Mouse (Mus musculus): ENCODE data around the gene Chchd6. TPM values are rescaled to one million over a fixed set of nuclear protein-coding genes. Genes with fewer than 3 reads are reported as not detected.

Gene Chchd6
- polyA plus RNA-seq, 1 experiment from 2014 or later = 66.9 TPM

DNA sequence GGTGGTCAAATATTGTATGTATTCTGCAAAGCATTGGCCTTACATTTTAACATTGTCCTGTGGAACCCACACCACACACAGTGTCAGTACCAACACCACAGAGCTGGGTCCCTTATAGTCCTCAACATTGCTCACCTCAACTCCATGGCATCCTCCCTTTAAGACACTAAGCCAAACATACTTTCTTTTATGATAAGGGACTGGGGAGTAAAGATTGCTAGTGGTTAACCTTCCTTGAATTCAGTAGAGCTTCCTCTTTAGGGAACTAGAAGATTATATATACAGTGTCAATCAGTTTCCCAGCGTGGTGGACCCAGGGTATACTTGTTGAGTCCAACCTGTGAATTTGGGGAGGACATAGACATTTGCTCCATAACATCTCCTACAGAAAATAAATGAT lies 105.9 kb downstream of the Chchd6 start:
- Histone ChIP-seq H3K4me1 (ENCODE audit: control insufficient read depth, insufficient read depth, low read length) (no peaks in the 10 kb centered on the region), H3K4me2 (ENCODE audit: low read depth, severe bottlenecking) (no peak overlapping the region), H3K36me3 (ENCODE audit: control insufficient read depth, insufficient read depth, low read length) (no peaks in the 10 kb centered on the region), H3K9me3 (ENCODE audit: control insufficient read depth, low read length) (no peaks in the 10 kb centered on the region), H3K9ac (ENCODE audit: low read length) (no peak overlapping the region), H3K27ac (replicated peaks; ENCODE audit: low read depth, low read length) (no peak overlapping the region), H3K27me3 (ENCODE audit: control insufficient read depth, insufficient read depth, low read length) (no peaks in the 10 kb centered on the region), H3K4me3 (ENCODE audit: low read depth, low read length) (no peak overlapping the region)
- no peak for ATAC-seq (ENCODE audit: insufficient number of reproducible peaks, low FRiP score, low TSS enrichment, low read depth)
- no peak for DNase-seq (ENCODE audit: low spot score)
- WGBS = 87% methylated on average over 1 of the region's 1 CpGs

DNA sequence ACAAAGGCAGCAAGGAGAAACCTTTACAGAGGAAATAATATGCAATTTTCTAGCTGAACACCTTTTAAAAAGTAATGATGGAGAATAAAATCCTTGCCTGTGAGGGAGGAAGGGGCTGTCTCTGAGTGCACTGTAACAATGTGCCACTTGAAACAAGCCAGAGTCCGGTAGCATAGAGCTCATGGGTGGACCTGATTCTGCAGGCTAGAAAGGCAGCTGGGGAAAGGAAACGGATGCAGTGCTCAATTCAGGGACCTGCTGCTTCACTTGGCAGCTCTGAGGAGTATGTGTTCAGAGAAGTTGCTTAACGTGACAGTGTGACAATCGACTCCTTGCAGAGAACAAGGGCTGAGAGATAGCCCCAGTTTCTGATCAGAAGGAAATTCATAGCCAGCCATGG lies 109.4 kb downstream of the Chchd6 start:
- 55% methylated on average over 4 of the region's 4 CpGs for WGBS
- Histone ChIP-seq H3K9ac (ENCODE audit: low read length) (no peak overlapping the region), H3K4me2 (ENCODE audit: low read depth, severe bottlenecking) (no peak overlapping the region), H3K36me3 (ENCODE audit: control insufficient read depth, insufficient read depth, low read length) (no peaks in the 10 kb centered on the region), H3K9me3 (ENCODE audit: control insufficient read depth, low read length) (no peaks in the 10 kb centered on the region), H3K4me3 (ENCODE audit: low read depth, low read length) (no peak overlapping the region), H3K27ac (replicated peaks; ENCODE audit: low read depth, low read length) (no peak overlapping the region), H3K27me3 (ENCODE audit: control insufficient read depth, insufficient read depth, low read length) (no peaks in the 10 kb centered on the region), H3K4me1 (ENCODE audit: control insufficient read depth, insufficient read depth, low read length) (no peaks in the 10 kb centered on the region)
- no peak for ATAC-seq (ENCODE audit: insufficient number of reproducible peaks, low FRiP score, low TSS enrichment, low read depth)
- DNase-seq (ENCODE audit: low spot score) = no peak

DNA sequence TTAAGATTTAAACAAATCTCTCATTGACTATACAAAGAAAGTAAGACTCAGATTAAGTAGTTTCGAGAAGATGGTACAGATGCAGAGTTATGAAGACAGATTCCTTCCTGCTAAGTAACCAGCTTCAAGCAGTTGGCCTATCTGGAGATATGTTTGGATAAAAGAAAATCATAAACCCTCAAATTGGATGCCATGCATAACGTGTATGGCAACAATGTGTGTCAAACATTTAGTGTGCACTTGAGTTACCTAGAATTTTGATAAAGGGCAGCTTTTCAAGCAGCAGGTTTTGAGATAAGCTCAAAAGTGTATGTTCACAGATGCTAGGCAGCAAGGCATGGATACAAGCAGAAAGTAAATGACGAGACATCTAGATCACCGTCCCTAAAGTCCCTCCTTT lies 114.3 kb downstream of the Chchd6 start:
- Histone ChIP-seq H3K27ac (replicated peaks; ENCODE audit: low read depth, low read length) (no peak overlapping the region), H3K4me2 (ENCODE audit: low read depth, severe bottlenecking) (no peak overlapping the region), H3K9ac (ENCODE audit: low read length) (no peak overlapping the region), H3K36me3 (ENCODE audit: control insufficient read depth, insufficient read depth, low read length) (no peaks in the 10 kb centered on the region), H3K9me3 (ENCODE audit: control insufficient read depth, low read length) (no peaks in the 10 kb centered on the region), H3K27me3 (ENCODE audit: control insufficient read depth, insufficient read depth, low read length) (no peaks in the 10 kb centered on the region), H3K4me1 (ENCODE audit: control insufficient read depth, insufficient read depth, low read length) (no peaks in the 10 kb centered on the region), H3K4me3 (ENCODE audit: low read depth, low read length) (no peak overlapping the region)
- no peak for DNase-seq (ENCODE audit: low spot score)
- no peak for ATAC-seq (ENCODE audit: insufficient number of reproducible peaks, low FRiP score, low TSS enrichment, low read depth)
- 85% methylated on average over 4 of the region's 4 CpGs for WGBS

DNA sequence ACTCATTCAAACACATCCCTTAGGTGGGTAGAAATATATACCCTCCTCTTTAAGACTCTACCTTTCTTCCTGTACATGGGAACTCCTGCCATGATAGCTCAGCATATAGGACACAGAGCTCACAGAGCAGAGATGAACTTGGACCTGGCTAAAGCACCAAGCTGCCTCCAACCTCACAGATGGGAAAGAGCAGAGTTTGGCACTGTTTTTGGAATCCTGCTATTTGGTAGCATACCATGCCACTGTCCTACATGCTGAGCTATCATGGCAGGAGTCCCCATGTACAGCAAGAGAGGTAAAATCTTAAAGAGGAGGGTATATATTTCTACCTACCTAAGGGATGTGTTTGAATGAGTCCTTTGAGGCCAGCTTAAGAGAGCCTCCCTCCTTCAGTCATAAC lies 127.5 kb downstream of the Chchd6 start:
- no peak overlapping the region for H3K9ac ChIP-seq (ENCODE audit: low read length)
- H3K4me3 ChIP-seq (ENCODE audit: low read depth, low read length) = no peak overlapping the region
- no peaks in the 10 kb centered on the region for H3K27me3 ChIP-seq (ENCODE audit: control insufficient read depth, insufficient read depth, low read length)
- H3K4me1 ChIP-seq (ENCODE audit: control insufficient read depth, insufficient read depth, low read length) = no peaks in the 10 kb centered on the region
- no peak for ATAC-seq (ENCODE audit: insufficient number of reproducible peaks, low FRiP score, low TSS enrichment, low read depth)
- H3K9me3 ChIP-seq (ENCODE audit: control insufficient read depth, low read length) = no peaks in the 10 kb centered on the region
- DNase-seq (ENCODE audit: low spot score) = no peak
- no peaks in the 10 kb centered on the region for H3K36me3 ChIP-seq (ENCODE audit: control insufficient read depth, insufficient read depth, low read length)
- no peak overlapping the region for H3K4me2 ChIP-seq (ENCODE audit: low read depth, severe bottlenecking)
- H3K27ac ChIP-seq (replicated peaks; ENCODE audit: low read depth, low read length) = no peak overlapping the region

DNA sequence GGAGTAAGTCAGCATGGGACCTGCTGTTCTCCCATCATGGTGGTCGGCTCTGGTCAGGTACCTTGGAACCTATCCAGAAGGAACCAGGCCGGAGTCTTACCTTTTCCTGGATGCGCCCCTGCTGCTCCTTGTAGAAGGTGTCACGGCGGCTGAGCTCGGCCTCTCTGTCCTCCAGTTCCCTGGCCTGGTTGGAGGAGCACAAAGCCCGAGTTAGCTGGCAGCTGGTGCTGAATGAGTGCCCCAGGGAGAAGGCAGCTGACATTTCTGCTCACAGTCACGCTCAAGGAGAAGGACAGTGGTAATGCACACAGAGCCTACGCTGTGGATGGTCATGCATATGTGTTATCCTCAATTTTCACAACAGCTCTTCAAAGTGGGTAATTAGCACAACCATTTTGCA lies 128.2 kb downstream of the Chchd6 start:
- Histone ChIP-seq H3K4me2 (ENCODE audit: low read depth, severe bottlenecking) (no peak overlapping the region), H3K27me3 (ENCODE audit: control insufficient read depth, insufficient read depth, low read length) (no peaks in the 10 kb centered on the region), H3K9me3 (ENCODE audit: control insufficient read depth, low read length) (no peaks in the 10 kb centered on the region), H3K36me3 (ENCODE audit: control insufficient read depth, insufficient read depth, low read length) (no peaks in the 10 kb centered on the region), H3K4me3 (ENCODE audit: low read depth, low read length) (no peak overlapping the region), H3K27ac (replicated peaks; ENCODE audit: low read depth, low read length) (no peak overlapping the region), H3K9ac (ENCODE audit: low read length) (no peak overlapping the region), H3K4me1 (ENCODE audit: control insufficient read depth, insufficient read depth, low read length) (no peaks in the 10 kb centered on the region)
- no peak for DNase-seq (ENCODE audit: low spot score)
- 85% methylated on average over 9 of the region's 9 CpGs for WGBS
- no peak for ATAC-seq (ENCODE audit: insufficient number of reproducible peaks, low FRiP score, low TSS enrichment, low read depth)

DNA sequence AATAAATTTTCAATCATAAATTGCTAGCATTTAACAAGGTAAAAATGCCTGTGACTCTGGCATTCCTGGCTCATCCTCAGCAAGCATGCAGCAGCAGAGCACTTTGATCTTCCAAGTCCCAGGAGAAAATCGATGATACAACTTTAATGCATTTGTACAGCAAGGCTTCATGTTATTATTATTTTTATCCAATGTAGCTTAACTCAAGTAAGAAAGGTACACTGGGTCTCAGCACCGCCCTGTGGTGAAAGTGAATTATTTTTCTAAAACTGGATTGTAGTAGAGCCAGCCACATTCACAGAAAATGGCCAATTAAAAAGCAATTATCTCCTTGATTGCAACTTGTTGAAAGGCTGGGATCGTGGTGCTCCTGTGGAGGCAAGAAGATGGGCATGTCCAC lies 128.6 kb downstream of the Chchd6 start:
- Histone ChIP-seq H3K4me3 (ENCODE audit: low read depth, low read length) (no peak overlapping the region), H3K9me3 (ENCODE audit: control insufficient read depth, low read length) (no peaks in the 10 kb centered on the region), H3K27ac (replicated peaks; ENCODE audit: low read depth, low read length) (no peak overlapping the region), H3K4me1 (ENCODE audit: control insufficient read depth, insufficient read depth, low read length) (no peaks in the 10 kb centered on the region), H3K36me3 (ENCODE audit: control insufficient read depth, insufficient read depth, low read length) (no peaks in the 10 kb centered on the region), H3K9ac (ENCODE audit: low read length) (no peak overlapping the region), H3K4me2 (ENCODE audit: low read depth, severe bottlenecking) (no peak overlapping the region), H3K27me3 (ENCODE audit: control insufficient read depth, insufficient read depth, low read length) (no peaks in the 10 kb centered on the region)
- 74% methylated on average over 3 of the region's 3 CpGs for WGBS
- no peak for DNase-seq (ENCODE audit: low spot score)
- ATAC-seq (ENCODE audit: insufficient number of reproducible peaks, low FRiP score, low TSS enrichment, low read depth) = no peak

DNA sequence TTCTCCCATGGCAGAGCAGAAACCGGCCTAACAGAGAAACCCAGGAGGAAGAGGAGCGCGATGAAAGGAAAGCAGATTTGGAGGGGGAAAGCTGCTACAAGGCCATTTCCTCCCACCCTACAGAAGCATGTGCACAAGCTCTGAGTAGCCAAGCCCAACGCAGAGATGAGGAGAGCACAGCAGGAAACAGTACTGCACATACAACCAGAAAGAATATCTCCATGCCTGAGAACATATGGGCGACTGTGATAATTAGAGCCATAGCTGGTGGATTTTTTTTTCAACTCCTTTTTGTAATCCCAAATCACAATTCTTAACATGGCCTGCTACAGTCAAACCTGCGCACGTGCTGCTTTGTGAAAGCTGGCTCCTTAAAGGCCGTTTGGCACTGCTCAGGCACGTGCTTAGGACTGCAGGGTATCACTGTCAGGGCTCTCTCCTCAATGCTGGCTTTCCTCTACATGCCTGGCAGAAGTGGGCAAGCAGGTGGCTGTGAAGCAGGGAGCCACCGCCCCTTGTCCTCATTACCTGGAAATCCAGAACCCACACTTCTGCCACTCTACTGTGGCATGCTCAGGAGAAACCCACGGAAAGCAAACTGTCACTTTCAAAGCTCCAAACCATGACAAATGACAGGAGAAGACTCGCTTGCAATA lies 129.3 kb downstream of the Chchd6 start:
- ATAC-seq (ENCODE audit: insufficient number of reproducible peaks, low FRiP score, low TSS enrichment, low read depth) (no peak), DNase-seq (ENCODE audit: low spot score) (no peak)
- no peaks in the 10 kb centered on the region for H3K4me1 ChIP-seq (ENCODE audit: control insufficient read depth, insufficient read depth, low read length)
- 79% methylated on average over 12 of the region's 12 CpGs for WGBS
- H3K4me2 ChIP-seq (ENCODE audit: low read depth, severe bottlenecking) = no peak overlapping the region
- no peaks in the 10 kb centered on the region for H3K27me3 ChIP-seq (ENCODE audit: control insufficient read depth, insufficient read depth, low read length)
- H3K4me3 ChIP-seq (ENCODE audit: low read depth, low read length) = no peak overlapping the region
- no peak overlapping the region for H3K27ac ChIP-seq (replicated peaks; ENCODE audit: low read depth, low read length)
- no peaks in the 10 kb centered on the region for H3K9me3 ChIP-seq (ENCODE audit: control insufficient read depth, low read length)
- H3K36me3 ChIP-seq (ENCODE audit: control insufficient read depth, insufficient read depth, low read length) = no peaks in the 10 kb centered on the region
- H3K9ac ChIP-seq (ENCODE audit: low read length) = no peak overlapping the region

DNA sequence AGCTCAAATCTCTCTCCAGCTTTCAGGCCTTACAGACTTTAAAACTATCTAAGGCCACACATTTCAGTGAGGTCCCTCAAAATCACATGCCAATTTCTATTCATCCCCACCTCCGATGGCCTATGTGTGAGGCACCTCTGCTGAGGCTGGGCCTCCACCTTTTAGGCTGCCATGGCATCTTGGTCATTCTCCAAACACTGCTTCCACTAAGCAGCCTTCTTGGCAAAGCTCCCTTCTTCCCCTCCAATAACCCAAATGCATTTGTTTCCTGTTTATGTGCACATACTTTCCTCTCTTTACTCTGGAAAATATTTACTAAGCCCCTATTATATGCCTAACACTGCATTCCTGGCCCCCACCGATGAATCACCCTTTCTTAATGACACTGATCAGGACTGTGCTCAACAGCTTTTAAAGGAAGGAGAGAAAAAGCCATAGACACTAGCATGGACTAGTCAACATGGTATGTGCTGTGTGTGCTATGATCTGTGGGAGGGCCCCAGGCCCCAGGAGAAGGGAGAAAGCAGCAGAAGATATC lies 133.2 kb downstream of the Chchd6 start:
- DNase-seq (ENCODE audit: low spot score) = no peak
- ATAC-seq (ENCODE audit: insufficient number of reproducible peaks, low FRiP score, low TSS enrichment, low read depth) = no peak
- Histone ChIP-seq H3K9me3 (ENCODE audit: control insufficient read depth, low read length) (no peaks in the 10 kb centered on the region), H3K9ac (ENCODE audit: low read length) (no peak overlapping the region), H3K4me3 (ENCODE audit: low read depth, low read length) (no peak overlapping the region), H3K4me2 (ENCODE audit: low read depth, severe bottlenecking) (no peak overlapping the region), H3K4me1 (ENCODE audit: control insufficient read depth, insufficient read depth, low read length) (no peaks in the 10 kb centered on the region), H3K36me3 (ENCODE audit: control insufficient read depth, insufficient read depth, low read length) (no peaks in the 10 kb centered on the region), H3K27me3 (ENCODE audit: control insufficient read depth, insufficient read depth, low read length) (no peaks in the 10 kb centered on the region), H3K27ac (replicated peaks; ENCODE audit: low read depth, low read length) (no peak overlapping the region)
- WGBS = 94% methylated on average over 2 of the region's 2 CpGs
